Mouse (Mus musculus) layer of hippocampus, adult 11-12 months (tissue): Measurements from ENCODE around the gene D330045A20Rik.
"Not testable (repeated sequence)": the region's sequence is repeated elsewhere in the genome, so short reads cannot be mapped to it uniquely, and the experiment has no call there.

ENCODE experiments used
- DNase-seq: peaks from one replicate; pipeline ENCODE4 v3.0.0; 2022; ENCODE audit warnings: low spot score

The D330045A20Rik gene

GRCm38 (mm10) chrX:139480022-139480894, at the start of gene D330045A20Rik:
D330045A20Rik (plus strand) TSS chrX:139480367.
- peak; percentile 2 for DNase-seq

GRCm38 (mm10) chrX:139432550-139432949, 47.6 kb upstream of the D330045A20Rik start:
- peak; percentile 4 for DNase-seq

GRCm38 (mm10) chrX:139435202-139435601, 45.0 kb upstream of the D330045A20Rik start:
- no peak for DNase-seq

- not testable (repeated sequence) for DNase-seq
These were observed 39.1 kb upstream of the D330045A20Rik start for GRCm38 (mm10) chrX:139441057-139441456.

GRCm38 (mm10) chrX:139456812-139457211, 23.4 kb upstream of the D330045A20Rik start:
- DNase-seq: no peak

GRCm38 (mm10) chrX:139482083-139482482, 1.9 kb downstream of the D330045A20Rik start:
- no peak for DNase-seq

- no peak for DNase-seq
These were observed 4.8 kb downstream of the D330045A20Rik start for GRCm38 (mm10) chrX:139484974-139485373.

GRCm38 (mm10) chrX:139516156-139516555, 36.0 kb downstream of the D330045A20Rik start:
- no peak for DNase-seq

- DNase-seq: no peak
These were observed 39.1 kb downstream of the D330045A20Rik start for GRCm38 (mm10) chrX:139519251-139519650.

GRCm38 (mm10) chrX:139524303-139525091, 44.3 kb downstream of the D330045A20Rik start:
- no peak for DNase-seq

GRCm38 (mm10) chrX:139525724-139526123, 45.6 kb downstream of the D330045A20Rik start:
- DNase-seq: no peak

- DNase-seq: no peak
These were observed 46.8 kb downstream of the D330045A20Rik start for GRCm38 (mm10) chrX:139526984-139527383.

GRCm38 (mm10) chrX:139529678-139530077, 49.5 kb downstream of the D330045A20Rik start:
- no peak for DNase-seq

GRCm38 (mm10) chrX:139532293-139532692, 52.1 kb downstream of the D330045A20Rik start:
- DNase-seq: no peak

GRCm38 (mm10) chrX:139537641-139538397, 57.7 kb downstream of the D330045A20Rik start:
- no peak for DNase-seq

- DNase-seq: no peak
These were observed 63.6 kb downstream of the D330045A20Rik start for GRCm38 (mm10) chrX:139543726-139544125.

- DNase-seq: no peak
These were observed 70.3 kb downstream of the D330045A20Rik start for GRCm38 (mm10) chrX:139550456-139550855.

- no peak for DNase-seq
These were observed 71.9 kb downstream of the D330045A20Rik start for GRCm38 (mm10) chrX:139552090-139552489.

- no peak for DNase-seq
These were observed 82.2 kb downstream of the D330045A20Rik start for GRCm38 (mm10) chrX:139562255-139562924.

- no peak for DNase-seq
These were observed 82.8 kb downstream of the D330045A20Rik start, which contains the start of gene Rnf128 for GRCm38 (mm10) chrX:139562925-139563461. Rnf128 (plus strand) TSS chrX:139563316.

- DNase-seq: no peak
These were observed 89.9 kb downstream of the D330045A20Rik start for GRCm38 (mm10) chrX:139570054-139570453.
